Mouse (Mus musculus) heart, adult 2 months (tissue): ENCODE results near the gene Rap1gap. TPM values are rescaled to one million over a fixed set of nuclear protein-coding genes. Genes with fewer than 3 reads are reported as not detected.
A peak's percentile ranks its signal among the peaks of the same experiment; 100 is the strongest.

Experiments
- DNase-seq, 2 experiments: peaks; one replicate each; pipeline ENCODE4 v3.0.0; 2021
- H3K27ac ChIP-seq: fragments of 200-600 bp; 2 replicates; pipeline ENCODE4 v1.8.1; 2022
- H3K27me3 ChIP-seq: fragments of 200-500 bp; 2 replicates; pipeline ENCODE4 v1.6.1; 2012; ENCODE audit warnings: mild to moderate bottlenecking, low read length, inconsistent platforms, mixed read lengths; ENCODE audit not compliant: control insufficient read depth, insufficient read depth
- H3K36me3 ChIP-seq: fragments of 200-500 bp; 2 replicates; pipeline ENCODE4 v1.6.1; 2012; ENCODE audit warnings: low read length, inconsistent platforms; ENCODE audit not compliant: control insufficient read depth, insufficient read depth
- H3K4me1 ChIP-seq: fragments of 200-500 bp; 2 replicates; pipeline ENCODE4 v1.6.1; 2011; ENCODE audit warnings: low read length; ENCODE audit not compliant: control insufficient read depth, insufficient read depth
- H3K4me3 ChIP-seq: fragments of 200-600 bp; 2 replicates; pipeline ENCODE4 v1.8.1; 2022
- H3K79me2 ChIP-seq: fragments of 200-500 bp; replicated peaks from 2 replicates; pipeline ENCODE4 v1.6.1; 2012; ENCODE audit warnings: mild to moderate bottlenecking, inconsistent platforms, low read length, moderate library complexity, mixed read lengths; ENCODE audit not compliant: control insufficient read depth, insufficient read depth
- H3K9ac ChIP-seq: fragments of 200-500 bp; 2 replicates; pipeline ENCODE4 v1.6.1; 2012; ENCODE audit warnings: low read depth, mild to moderate bottlenecking, control low read depth, inconsistent platforms, low read length, mixed read lengths
- CTCF ChIP-seq: fragments of 200-600 bp; IDR thresholded peaks from 2 replicates; pipeline ENCODE4 v1.8.1; 2022; ENCODE audit warnings: antibody characterized with exemption, mild to moderate bottlenecking, moderate library complexity
- EP300 ChIP-seq: fragments of 200-500 bp; IDR thresholded peaks from 2 replicates; pipeline ENCODE4 v1.6.1; 2011; ENCODE audit warnings: low read depth, low read length, control low read depth; ENCODE audit not compliant: insufficient read depth
- POLR2A ChIP-seq: fragments of 200-500 bp; IDR thresholded peaks from 2 replicates; pipeline ENCODE4 v1.6.1; 2011; ENCODE audit warnings: mild to moderate bottlenecking, low read depth, low read length, control low read depth; ENCODE audit not compliant: insufficient read depth
- WGBS: fragments of 180-500 bp; shearing (Covaris S2); methylation state at CpG from one replicate; pipeline ENCODE4 v1.1.7; 2018; 5-methylcytosine and 5-hydroxymethylcytosine counted together
- intact Hi-C: fragments of 180-260 bp; cut with DNase I; formaldehyde crosslinking; loops from one replicate; pipeline ENCODE4 v1.15.1; 2025
- polyA plus RNA-seq: library from polyadenylated mRNA; depleted of rRNA; stranded (reverse); fragments of >200 nt; gene quantifications from 2 replicates; pipeline ENCODE4 v1.2.3, GENCODE M21; 2012
- total RNA-seq, 2 experiments: library from RNA; stranded (reverse); gene quantifications; 2 replicates each; pipeline ENCODE4 v1.2.3; 2021

Rap1gap gene
- total and polyA plus RNA-seq, 3 experiments = 14.7 to 35.9 (median 15.6) TPM

- no peaks in the 10 kb centered on the region for H3K27me3 ChIP-seq
- H3K4me1 ChIP-seq = no peaks in the 10 kb centered on the region; the same call in 1 of the 2 replicates
- peak overlapping the region; percentile 43 for H3K9ac ChIP-seq
- TF ChIP-seq POLR2A (no peak), CTCF (no peak), EP300 (no peak)
- H3K4me3 ChIP-seq = peak overlapping the region; percentile 40
- peak; percentile 89 to 90 for DNase-seq
- no peaks in the 10 kb centered on the region for H3K36me3 ChIP-seq
- H3K27ac ChIP-seq = no peak overlapping the region
- no peaks in the 10 kb centered on the region for H3K79me2 ChIP-seq
- intact Hi-C loops = no loop called here
- WGBS = 5% methylated on average over 50 of the region's 52 CpGs
Measured at GRCm38 (mm10) chr4:137707216-137707990, 42.9 kb downstream of the Rap1gap start.

GRCm38 (mm10) chr4:137712963-137713362, 48.4 kb downstream of the Rap1gap start:
- Histone ChIP-seq H3K4me3 (no peak overlapping the region), H3K36me3 (no peaks in the 10 kb centered on the region), H3K4me1 (no peaks in the 10 kb centered on the region), H3K27ac (no peak overlapping the region), H3K27me3 (no peaks in the 10 kb centered on the region), H3K79me2 (no peaks in the 10 kb centered on the region), H3K9ac (no peak overlapping the region)
- no peak for DNase-seq
- WGBS = 45% methylated on average over 13 of the region's 13 CpGs
- intact Hi-C loops = no loop called here
- TF ChIP-seq EP300 (no peak), CTCF (no peak), POLR2A (no peak)

GRCm38 (mm10) chr4:137714020-137714624, 49.6 kb downstream of the Rap1gap start:
- H3K27me3 ChIP-seq = no peaks in the 10 kb centered on the region
- intact Hi-C loops = no loop called here

GRCm38 (mm10) chr4:137717005-137717404, 52.5 kb downstream of the Rap1gap start:
- Histone ChIP-seq H3K27me3 (no peaks in the 10 kb centered on the region), H3K79me2 (no peaks in the 10 kb centered on the region), H3K4me3 (no peak overlapping the region), H3K27ac (no peak overlapping the region), H3K4me1 (no peaks in the 10 kb centered on the region), H3K36me3 (no peaks in the 10 kb centered on the region), H3K9ac (no peak overlapping the region)
- TF ChIP-seq EP300 = no peak
- no peak for TF ChIP-seq CTCF
- TF ChIP-seq POLR2A = no peak
- DNase-seq = no peak
- WGBS = 70% methylated on average over 7 of the region's 7 CpGs
- intact Hi-C loops = no loop called here

More at GRCm38 (mm10) chr4:137714020-137714624, 49.6 kb downstream of the Rap1gap start:
- WGBS = 46% methylated on average over 8 of the region's 8 CpGs
- Histone ChIP-seq H3K79me2 (no peaks in the 10 kb centered on the region), H3K4me3 (no peak overlapping the region), H3K27ac (no peak overlapping the region), H3K9ac (no peak overlapping the region), H3K4me1 (no peaks in the 10 kb centered on the region), H3K36me3 (no peaks in the 10 kb centered on the region)
- no peak for TF ChIP-seq EP300
- TF ChIP-seq CTCF = peak; percentile 43
- DNase-seq = no peak

- Histone ChIP-seq H3K79me2 (no peaks in the 10 kb centered on the region), H3K4me3 (no peak overlapping the region), H3K9ac (no peak overlapping the region), H3K4me1 (no peaks in the 10 kb centered on the region), H3K27me3 (no peaks in the 10 kb centered on the region), H3K27ac (no peak overlapping the region), H3K36me3 (no peaks in the 10 kb centered on the region)
- WGBS = 74% methylated on average over 15 of the region's 15 CpGs
- no peak for DNase-seq
- no peak for TF ChIP-seq EP300
- no peak for TF ChIP-seq CTCF
- TF ChIP-seq POLR2A = no peak
- intact Hi-C loops = no loop called here
Measured at GRCm38 (mm10) chr4:137717671-137718070, 53.1 kb downstream of the Rap1gap start.
